Mouse (Mus musculus) thymus, adult 18-20 months (tissue): ENCODE data around the gene Gstm4.

Experiments used
- DNase-seq, 2 experiments: peaks; one replicate each; pipeline ENCODE4 v3.0.0; 2022; ENCODE audit warnings: mixed read lengths in 2 of 2

Gene Gstm4

GRCm38 (mm10) chr3:108044394-108045140 is at the start of gene Gstm4:
Gene Gstm4 (minus strand): TSS chr3:108044894.
- peak; percentile 77 to 84 for DNase-seq

- no peak for DNase-seq
Measured at GRCm38 (mm10) chr3:108094146-108094545, 49.5 kb upstream of the Gstm4 start.

- DNase-seq, result no peak
Measured at GRCm38 (mm10) chr3:108093306-108093705, 48.6 kb upstream of the Gstm4 start.

GRCm38 (mm10) chr3:108092536-108093115 is 47.9 kb upstream of the Gstm4 start, which contains the start of gene Gnat2:
Gene Gnat2 (plus strand): TSS chr3:108092789.
- DNase-seq, result no peak

GRCm38 (mm10) chr3:108092030-108092429 is 47.3 kb upstream of the Gstm4 start:
- no peak for DNase-seq

- no peak for DNase-seq
Measured at GRCm38 (mm10) chr3:108090561-108090960, 45.9 kb upstream of the Gstm4 start.

- DNase-seq, result no peak
Measured at GRCm38 (mm10) chr3:108089916-108090315, 45.2 kb upstream of the Gstm4 start.

GRCm38 (mm10) chr3:108088842-108089380 is 44.2 kb upstream of the Gstm4 start:
- no peak for DNase-seq

- no peak for DNase-seq
Measured at GRCm38 (mm10) chr3:108087329-108087728, 42.6 kb upstream of the Gstm4 start.

GRCm38 (mm10) chr3:108086470-108086979 is 41.8 kb upstream of the Gstm4 start, which contains the start of gene Ampd2:
Gene Ampd2 (minus strand): TSS chr3:108086651.
- peak; percentile 58 to 60 for DNase-seq

- DNase-seq, result peak; percentile 34 to 38
Measured at GRCm38 (mm10) chr3:108085721-108086469, 41.2 kb upstream of the Gstm4 start.

- DNase-seq, result peak; percentile 80 to 86
Measured at GRCm38 (mm10) chr3:108085281-108085720, 40.6 kb upstream of the Gstm4 start.

- DNase-seq, result no peak
Measured at GRCm38 (mm10) chr3:108084767-108085270, 40.1 kb upstream of the Gstm4 start.

GRCm38 (mm10) chr3:108083904-108084407 is 39.3 kb upstream of the Gstm4 start:
- no peak for DNase-seq

- DNase-seq, result no peak
Measured at GRCm38 (mm10) chr3:108083161-108083560, 38.5 kb upstream of the Gstm4 start.

GRCm38 (mm10) chr3:108082251-108082875 is 37.7 kb upstream of the Gstm4 start:
- DNase-seq, result no peak

- DNase-seq, result no peak
Measured at GRCm38 (mm10) chr3:108081681-108082080, 37.0 kb upstream of the Gstm4 start.

- DNase-seq, result no peak
Measured at GRCm38 (mm10) chr3:108076836-108077235, 32.1 kb upstream of the Gstm4 start.

GRCm38 (mm10) chr3:108072983-108073569 is 28.4 kb upstream of the Gstm4 start:
- no peak for DNase-seq

- DNase-seq, result peak; percentile 47 to 50
Measured at GRCm38 (mm10) chr3:108070295-108071293, 25.9 kb upstream of the Gstm4 start.
